Mouse (Mus musculus): ENCODE measurements around the gene Cd6. TPM values are rescaled to one million over a fixed set of nuclear protein-coding genes. Genes with fewer than 3 reads are reported as not detected.

The Cd6 gene
- polyA plus RNA-seq, 1 experiment from 2014 or later = not detected

DNA sequence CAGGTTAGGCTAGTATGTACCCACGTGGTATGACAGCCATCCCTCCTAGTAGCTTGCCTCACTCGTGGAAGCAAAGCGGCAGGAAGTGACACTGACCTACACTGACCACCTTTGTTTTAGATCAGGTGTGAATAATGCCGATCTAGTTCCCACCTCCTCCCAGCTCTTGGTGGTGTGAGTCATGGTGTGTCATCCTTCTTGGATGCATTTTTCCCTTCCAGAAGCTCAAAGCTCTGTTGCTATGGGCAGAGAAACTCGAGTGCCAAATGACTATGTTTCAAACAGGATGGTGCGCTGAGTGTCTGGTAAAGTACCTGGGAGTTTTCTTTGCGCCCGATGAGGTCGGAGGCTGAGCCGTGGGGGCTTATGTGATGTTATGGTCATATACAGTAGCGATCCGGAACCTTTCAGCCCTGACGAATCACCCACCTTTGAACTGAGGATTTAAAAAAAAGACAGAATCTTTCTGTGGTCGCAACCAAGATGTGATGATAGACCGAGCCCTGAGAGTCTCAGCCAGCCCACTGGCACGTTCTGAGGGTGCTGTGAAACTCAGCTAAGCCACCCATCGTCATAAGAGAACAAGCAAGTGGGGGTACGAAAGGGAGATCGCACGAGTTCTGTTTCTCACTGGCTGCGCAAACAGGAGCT, 66.4 kb downstream of the Cd6 start:
- no peak for DNase-seq (ENCODE audit: low spot score)
- no peak for ATAC-seq (replicated peaks; ENCODE audit: insufficient number of reproducible peaks, low FRiP score, low TSS enrichment, low read depth)
- Histone ChIP-seq H3K9ac (replicated peaks; ENCODE audit: low read length) (no peak overlapping the region), H3K4me2 (ENCODE audit: low read depth, low read length) (no peak overlapping the region), H3K36me3 (replicated peaks; ENCODE audit: control insufficient read depth, insufficient read depth, low read depth, low read length) (no peaks in the 10 kb centered on the region), H3K4me3 (ENCODE audit: low read depth, low read length) (no peak overlapping the region), H3K9me3 (replicated peaks; ENCODE audit: control insufficient read depth, low read length) (no peaks in the 10 kb centered on the region), H3K27me3 (ENCODE audit: control insufficient read depth, insufficient read depth, low read length) (no peaks in the 10 kb centered on the region), H3K4me1 (ENCODE audit: control insufficient read depth, insufficient read depth, low read length) (no peaks in the 10 kb centered on the region), H3K27ac (replicated peaks; ENCODE audit: low read depth, low read length) (no peak overlapping the region)
- 84% methylated on average over 21 of the region's 21 CpGs for WGBS

DNA sequence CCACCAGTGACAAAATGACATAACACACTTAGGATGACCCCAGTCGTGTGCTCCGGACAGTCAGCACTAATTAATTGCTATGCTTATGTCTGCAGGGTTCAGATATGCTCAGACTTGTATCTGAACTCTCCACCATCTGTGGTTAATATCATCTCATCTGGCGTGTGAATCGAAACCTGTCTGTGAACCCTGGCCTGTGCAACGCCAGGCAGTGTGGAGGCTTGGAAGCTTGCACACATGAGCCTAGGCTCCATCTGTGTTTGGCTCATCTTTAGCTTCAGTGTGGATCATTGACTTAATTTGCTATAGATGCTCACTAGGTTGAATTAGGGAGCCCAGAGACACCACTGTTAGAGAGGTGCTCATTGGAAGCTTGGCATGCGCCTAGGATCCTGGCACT, 67.4 kb downstream of the Cd6 start:
- H3K27ac ChIP-seq (replicated peaks; ENCODE audit: low read depth, low read length) = no peak overlapping the region
- H3K4me1 ChIP-seq (ENCODE audit: control insufficient read depth, insufficient read depth, low read length) = no peaks in the 10 kb centered on the region
- no peak overlapping the region for H3K9ac ChIP-seq (replicated peaks; ENCODE audit: low read length)
- no peaks in the 10 kb centered on the region for H3K36me3 ChIP-seq (replicated peaks; ENCODE audit: control insufficient read depth, insufficient read depth, low read depth, low read length)
- H3K4me2 ChIP-seq (ENCODE audit: low read depth, low read length) = no peak overlapping the region
- H3K27me3 ChIP-seq (ENCODE audit: control insufficient read depth, insufficient read depth, low read length) = no peaks in the 10 kb centered on the region
- no peaks in the 10 kb centered on the region for H3K9me3 ChIP-seq (replicated peaks; ENCODE audit: control insufficient read depth, low read length)
- ATAC-seq (replicated peaks; ENCODE audit: insufficient number of reproducible peaks, low FRiP score, low TSS enrichment, low read depth) = no peak
- DNase-seq (ENCODE audit: low spot score) = no peak
- 75% methylated on average over 6 of the region's 6 CpGs for WGBS
- no peak overlapping the region for H3K4me3 ChIP-seq (ENCODE audit: low read depth, low read length)

DNA sequence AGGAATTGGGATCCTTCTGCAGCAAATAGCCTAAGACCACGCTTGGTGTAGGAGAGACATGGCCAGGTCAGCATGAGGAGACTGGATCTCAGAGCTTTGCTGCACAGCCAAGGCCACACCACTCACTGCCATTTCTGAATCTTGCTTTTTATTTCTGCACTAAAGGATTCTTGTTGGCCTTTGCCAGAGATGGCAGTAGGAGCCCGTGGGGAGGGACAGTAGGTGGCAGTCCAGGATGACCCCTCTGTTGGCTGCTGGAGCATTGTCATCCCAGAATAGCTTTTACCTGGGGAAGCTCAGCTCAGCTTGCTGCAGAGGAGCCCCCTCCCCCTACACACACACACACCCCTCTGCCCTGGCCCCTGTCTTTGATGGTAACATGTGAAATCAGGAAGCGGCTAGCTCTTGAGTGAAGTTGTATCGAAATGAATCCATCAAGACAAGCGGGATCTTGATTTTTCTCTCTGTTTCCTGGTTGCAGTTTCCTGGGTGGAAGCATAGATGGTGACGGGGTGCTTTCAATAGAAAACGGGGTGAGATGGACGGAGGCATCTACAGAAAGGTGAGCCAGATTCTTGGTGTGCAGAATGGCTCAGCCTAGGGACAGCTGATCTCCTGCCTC, 68.0 kb downstream of the Cd6 start:
- H3K36me3 ChIP-seq (replicated peaks; ENCODE audit: control insufficient read depth, insufficient read depth, low read depth, low read length) = no peaks in the 10 kb centered on the region
- DNase-seq (ENCODE audit: low spot score) (no peak), ATAC-seq (replicated peaks; ENCODE audit: insufficient number of reproducible peaks, low FRiP score, low TSS enrichment, low read depth) (no peak)
- H3K9ac ChIP-seq (replicated peaks; ENCODE audit: low read length) = no peak overlapping the region
- no peak overlapping the region for H3K4me2 ChIP-seq (ENCODE audit: low read depth, low read length)
- no peak overlapping the region for H3K27ac ChIP-seq (replicated peaks; ENCODE audit: low read depth, low read length)
- 89% methylated on average over 8 of the region's 8 CpGs for WGBS
- no peaks in the 10 kb centered on the region for H3K9me3 ChIP-seq (replicated peaks; ENCODE audit: control insufficient read depth, low read length)
- no peaks in the 10 kb centered on the region for H3K4me1 ChIP-seq (ENCODE audit: control insufficient read depth, insufficient read depth, low read length)
- H3K27me3 ChIP-seq (ENCODE audit: control insufficient read depth, insufficient read depth, low read length) = no peaks in the 10 kb centered on the region
- H3K4me3 ChIP-seq (ENCODE audit: low read depth, low read length) = no peak overlapping the region

DNA sequence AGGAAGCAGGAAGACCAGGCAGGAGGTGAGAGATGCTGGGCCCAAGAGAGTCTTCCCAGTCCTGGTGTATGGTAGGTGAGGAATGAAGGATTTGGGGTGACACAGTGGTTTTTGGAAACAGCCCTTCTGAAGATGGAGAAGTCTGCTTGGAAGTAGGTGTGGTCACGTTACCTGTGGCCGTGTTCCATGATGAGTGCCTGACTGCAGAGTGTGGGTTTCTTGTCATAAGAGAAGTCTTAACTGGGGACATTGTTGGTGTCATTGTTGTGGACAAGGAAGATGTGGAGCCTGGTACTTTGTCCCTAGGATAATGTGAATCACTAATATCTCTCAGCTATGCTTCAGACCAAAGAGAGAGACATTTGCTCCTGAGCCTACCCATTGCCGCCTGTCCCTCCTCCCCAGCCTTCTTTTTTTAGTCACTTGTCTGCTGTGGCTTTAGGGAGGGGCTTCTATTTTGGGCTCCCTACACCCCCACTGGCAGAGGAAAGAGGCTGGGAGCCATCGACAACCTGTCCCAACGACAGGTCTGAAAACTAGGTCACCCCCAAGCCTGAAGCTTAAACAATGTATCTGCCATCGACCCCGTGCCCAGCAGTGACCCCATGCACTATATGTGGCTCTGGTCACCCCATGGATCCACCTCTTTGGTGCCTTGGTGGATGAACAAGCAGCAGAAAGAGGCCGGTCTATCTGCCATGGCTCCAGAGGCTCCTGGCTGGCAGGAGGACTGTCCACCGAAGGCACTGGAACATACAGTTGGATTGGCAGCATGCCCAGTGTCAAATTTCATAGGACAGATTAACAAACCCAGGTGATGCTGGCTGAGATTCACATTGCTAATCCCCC, 69.7 kb downstream of the Cd6 start:
- no peaks in the 10 kb centered on the region for H3K9me3 ChIP-seq (replicated peaks; ENCODE audit: control insufficient read depth, low read length)
- H3K36me3 ChIP-seq (replicated peaks; ENCODE audit: control insufficient read depth, insufficient read depth, low read depth, low read length) = no peaks in the 10 kb centered on the region
- WGBS = 91% methylated on average over 9 of the region's 9 CpGs
- H3K4me1 ChIP-seq (ENCODE audit: control insufficient read depth, insufficient read depth, low read length) = no peaks in the 10 kb centered on the region
- H3K4me3 ChIP-seq (ENCODE audit: low read depth, low read length) = no peak overlapping the region
- no peak overlapping the region for H3K9ac ChIP-seq (replicated peaks; ENCODE audit: low read length)
- no peak for DNase-seq (ENCODE audit: low spot score)
- ATAC-seq (replicated peaks; ENCODE audit: insufficient number of reproducible peaks, low FRiP score, low TSS enrichment, low read depth) = no peak
- no peak overlapping the region for H3K4me2 ChIP-seq (ENCODE audit: low read depth, low read length)
- H3K27ac ChIP-seq (replicated peaks; ENCODE audit: low read depth, low read length) = no peak overlapping the region
- no peaks in the 10 kb centered on the region for H3K27me3 ChIP-seq (ENCODE audit: control insufficient read depth, insufficient read depth, low read length)

DNA sequence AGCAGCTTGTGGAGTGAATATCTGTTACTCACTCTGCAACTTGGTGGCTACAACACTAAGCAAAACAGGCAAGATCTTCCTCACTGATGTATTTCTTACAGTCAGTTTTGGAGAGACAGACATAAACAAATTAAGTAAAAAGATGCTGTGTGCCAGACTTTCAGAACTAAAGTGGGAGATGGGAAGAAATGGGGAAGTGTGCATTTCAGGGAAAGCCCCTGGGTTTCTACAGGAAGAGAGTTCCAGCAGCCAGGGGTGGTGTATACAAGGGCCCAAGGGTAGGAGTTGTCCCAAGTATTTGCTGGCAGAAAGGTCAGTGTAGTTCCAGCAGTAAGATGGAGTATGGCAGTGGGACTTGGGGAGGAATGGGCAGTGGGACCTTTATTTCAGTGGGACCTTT, 70.3 kb downstream of the Cd6 start:
- Histone ChIP-seq H3K4me2 (ENCODE audit: low read depth, low read length) (no peak overlapping the region), H3K27me3 (ENCODE audit: control insufficient read depth, insufficient read depth, low read length) (no peaks in the 10 kb centered on the region), H3K36me3 (replicated peaks; ENCODE audit: control insufficient read depth, insufficient read depth, low read depth, low read length) (no peaks in the 10 kb centered on the region), H3K4me1 (ENCODE audit: control insufficient read depth, insufficient read depth, low read length) (no peaks in the 10 kb centered on the region), H3K9me3 (replicated peaks; ENCODE audit: control insufficient read depth, low read length) (no peaks in the 10 kb centered on the region), H3K27ac (replicated peaks; ENCODE audit: low read depth, low read length) (no peak overlapping the region), H3K4me3 (ENCODE audit: low read depth, low read length) (no peak overlapping the region), H3K9ac (replicated peaks; ENCODE audit: low read length) (no peak overlapping the region)
- DNase-seq (ENCODE audit: low spot score) (no peak), ATAC-seq (replicated peaks; ENCODE audit: insufficient number of reproducible peaks, low FRiP score, low TSS enrichment, low read depth) (no peak)

DNA sequence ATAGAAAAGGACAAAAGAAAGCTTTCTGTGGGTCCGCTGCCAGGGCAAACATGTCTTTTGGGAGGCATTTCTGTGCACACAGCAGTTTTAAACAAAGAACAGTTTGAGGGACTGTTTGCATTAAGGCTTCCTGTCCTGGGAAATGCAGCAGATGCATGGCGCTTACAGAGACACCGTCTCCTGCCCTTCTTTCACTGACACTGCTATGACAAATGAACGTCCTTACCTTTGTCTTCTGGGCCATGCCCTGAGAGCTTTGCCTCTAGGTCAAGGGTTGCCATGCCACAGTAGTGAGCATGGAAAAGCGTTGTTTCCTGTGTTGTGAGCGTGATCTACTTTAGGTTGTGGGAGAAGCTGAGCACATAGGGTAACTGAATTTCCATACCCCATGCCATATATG, 71.2 kb downstream of the Cd6 start:
- H3K4me3 ChIP-seq (ENCODE audit: low read depth, low read length) = no peak overlapping the region
- no peaks in the 10 kb centered on the region for H3K27me3 ChIP-seq (ENCODE audit: control insufficient read depth, insufficient read depth, low read length)
- H3K9ac ChIP-seq (replicated peaks; ENCODE audit: low read length) = no peak overlapping the region
- WGBS = 44% methylated on average over 6 of the region's 6 CpGs
- no peak for ATAC-seq (replicated peaks; ENCODE audit: insufficient number of reproducible peaks, low FRiP score, low TSS enrichment, low read depth)
- H3K27ac ChIP-seq (replicated peaks; ENCODE audit: low read depth, low read length) = no peak overlapping the region
- DNase-seq (ENCODE audit: low spot score) = no peak
- H3K36me3 ChIP-seq (replicated peaks; ENCODE audit: control insufficient read depth, insufficient read depth, low read depth, low read length) = no peaks in the 10 kb centered on the region
- H3K9me3 ChIP-seq (replicated peaks; ENCODE audit: control insufficient read depth, low read length) = no peaks in the 10 kb centered on the region
- H3K4me2 ChIP-seq (ENCODE audit: low read depth, low read length) = no peak overlapping the region
- no peaks in the 10 kb centered on the region for H3K4me1 ChIP-seq (ENCODE audit: control insufficient read depth, insufficient read depth, low read length)

DNA sequence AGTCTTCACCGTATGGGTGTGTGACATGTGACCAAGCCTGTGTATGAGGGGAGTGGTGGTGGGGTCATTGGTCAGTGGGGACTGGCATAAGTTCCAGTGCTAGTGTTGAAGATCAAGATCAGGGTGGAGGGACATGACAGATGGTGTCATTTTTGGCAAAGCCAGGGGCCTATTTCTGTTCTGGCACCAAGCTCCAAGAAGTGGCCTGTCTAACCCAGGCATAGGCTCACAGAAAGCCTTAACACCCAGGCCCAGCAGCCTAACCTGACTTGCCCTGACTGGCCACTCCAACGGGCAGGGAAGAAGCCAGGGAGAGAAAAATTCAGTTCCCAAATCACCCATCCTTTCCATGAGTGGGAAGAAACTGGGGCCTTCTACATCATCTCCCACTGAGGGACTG, 72.3 kb downstream of the Cd6 start:
- no peak overlapping the region for H3K4me3 ChIP-seq (ENCODE audit: low read depth, low read length)
- H3K36me3 ChIP-seq (replicated peaks; ENCODE audit: control insufficient read depth, insufficient read depth, low read depth, low read length) = no peaks in the 10 kb centered on the region
- H3K4me2 ChIP-seq (ENCODE audit: low read depth, low read length) = no peak overlapping the region
- no peaks in the 10 kb centered on the region for H3K4me1 ChIP-seq (ENCODE audit: control insufficient read depth, insufficient read depth, low read length)
- H3K27ac ChIP-seq (replicated peaks; ENCODE audit: low read depth, low read length) = no peak overlapping the region
- DNase-seq (ENCODE audit: low spot score) (no peak), ATAC-seq (replicated peaks; ENCODE audit: insufficient number of reproducible peaks, low FRiP score, low TSS enrichment, low read depth) (no peak)
- no peak overlapping the region for H3K9ac ChIP-seq (replicated peaks; ENCODE audit: low read length)
- WGBS = 76% methylated on average over 2 of the region's 2 CpGs
- no peaks in the 10 kb centered on the region for H3K9me3 ChIP-seq (replicated peaks; ENCODE audit: control insufficient read depth, low read length)
- H3K27me3 ChIP-seq (ENCODE audit: control insufficient read depth, insufficient read depth, low read length) = no peaks in the 10 kb centered on the region

DNA sequence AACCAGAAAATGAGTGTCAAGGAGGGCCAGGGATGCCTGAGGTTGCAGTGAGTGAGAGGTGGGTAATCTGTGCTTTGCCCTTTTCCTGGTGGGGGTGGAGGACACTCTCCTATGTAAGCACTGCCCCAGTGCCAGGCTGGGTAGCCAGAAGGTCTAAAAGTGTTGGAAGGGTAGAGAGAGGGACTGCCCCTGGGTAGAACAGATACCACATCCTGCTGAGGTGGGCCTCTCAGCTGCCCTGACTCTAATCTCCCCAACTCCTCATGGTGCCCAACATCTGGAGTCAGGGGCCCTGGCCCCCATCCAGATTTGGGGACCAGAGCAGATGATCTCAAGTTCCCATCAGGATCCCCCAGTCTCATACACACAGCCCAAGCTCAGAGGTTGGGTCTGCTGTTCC, 72.7 kb downstream of the Cd6 start:
- Histone ChIP-seq H3K27me3 (ENCODE audit: control insufficient read depth, insufficient read depth, low read length) (no peaks in the 10 kb centered on the region), H3K4me3 (ENCODE audit: low read depth, low read length) (no peak overlapping the region), H3K4me2 (ENCODE audit: low read depth, low read length) (no peak overlapping the region), H3K36me3 (replicated peaks; ENCODE audit: control insufficient read depth, insufficient read depth, low read depth, low read length) (no peaks in the 10 kb centered on the region), H3K9me3 (replicated peaks; ENCODE audit: control insufficient read depth, low read length) (no peaks in the 10 kb centered on the region), H3K4me1 (ENCODE audit: control insufficient read depth, insufficient read depth, low read length) (no peaks in the 10 kb centered on the region), H3K27ac (replicated peaks; ENCODE audit: low read depth, low read length) (no peak overlapping the region), H3K9ac (replicated peaks; ENCODE audit: low read length) (no peak overlapping the region)
- no peak for ATAC-seq (replicated peaks; ENCODE audit: insufficient number of reproducible peaks, low FRiP score, low TSS enrichment, low read depth)
- no peak for DNase-seq (ENCODE audit: low spot score)

Measured in embryonic facial prominence, embryonic 11.5 days (tissue).